Mouse (Mus musculus): Measurements from ENCODE around the gene Stac2. TPM values are rescaled to one million over a fixed set of nuclear protein-coding genes. Genes with fewer than 3 reads are reported as not detected.

The Stac2 gene
- total RNA-seq, 2 experiments from 2014 or later = 86.3 to 109 TPM

GRCm38 (mm10) chr11:98022555-98023371, 30.5 kb downstream of the Stac2 start, which contains the start of gene Cacnb1:
Gene Cacnb1 (minus strand): TSS chr11:98023034.
- peak in 1 of 2 experiments; percentile 63 for DNase-seq (ENCODE audit: low spot score in 2 of 2)

DNA sequence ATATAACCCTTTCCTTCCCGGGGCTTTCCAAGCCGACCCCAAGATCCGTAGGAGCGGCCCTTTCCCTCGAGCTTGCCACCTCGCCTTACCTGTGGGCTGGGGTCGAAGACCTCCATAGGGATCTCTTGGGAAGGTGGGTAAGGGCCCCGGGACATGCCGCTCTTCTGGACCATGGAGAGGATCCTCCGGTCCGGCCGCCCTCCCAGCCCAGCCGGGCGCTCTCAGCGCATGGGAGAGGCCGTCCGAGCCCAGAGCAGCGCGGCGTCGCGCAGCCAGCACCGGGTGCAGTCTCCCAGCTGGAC, 31.1 kb downstream of the Stac2 start:
- DNase-seq (ENCODE audit: low spot score in 2 of 2) = no peak

GRCm38 (mm10) chr11:98021565-98022252, 31.6 kb downstream of the Stac2 start:
- peak in 1 of 2 experiments; percentile 67 for DNase-seq (ENCODE audit: low spot score in 2 of 2)

DNA sequence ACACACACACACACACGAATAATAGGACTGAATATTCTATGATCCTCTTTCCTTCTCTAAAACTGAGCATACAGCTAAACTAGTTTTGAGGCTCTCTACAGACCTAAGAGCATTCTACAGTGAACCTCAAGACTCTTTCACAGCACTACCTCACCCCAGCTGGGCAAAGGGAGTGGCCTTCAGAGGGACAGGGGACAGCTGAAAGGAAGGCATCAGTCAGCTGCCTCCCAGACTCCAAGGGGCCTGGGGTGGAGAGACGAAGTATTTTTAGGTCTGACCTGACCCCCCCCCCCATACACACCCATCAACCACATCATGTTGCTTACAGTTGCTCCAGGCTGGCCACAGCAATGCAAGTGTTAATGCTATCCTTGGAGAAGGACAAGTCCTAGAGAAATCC, 32.1 kb downstream of the Stac2 start:
- no peak for DNase-seq (ENCODE audit: low spot score in 2 of 2)

DNA sequence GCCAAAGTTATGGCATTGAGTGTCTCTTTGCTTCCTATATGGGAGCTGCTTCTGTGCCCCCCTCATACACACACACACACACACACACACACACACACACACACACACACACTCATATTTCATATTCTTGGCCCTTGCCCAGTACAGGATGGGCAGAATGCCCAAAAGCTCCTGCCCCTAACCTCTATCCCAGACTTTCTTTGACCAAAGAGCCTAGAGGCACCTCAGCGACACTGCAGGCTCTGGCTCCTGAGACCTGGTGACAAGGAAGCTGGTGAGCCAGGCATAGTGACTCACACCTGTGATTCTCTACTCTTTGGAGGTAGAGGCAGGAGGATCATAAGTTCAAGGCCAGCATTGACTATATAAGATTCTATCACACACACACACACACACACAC, 32.6 kb downstream of the Stac2 start:
- DNase-seq (ENCODE audit: low spot score in 2 of 2) = no peak

DNA sequence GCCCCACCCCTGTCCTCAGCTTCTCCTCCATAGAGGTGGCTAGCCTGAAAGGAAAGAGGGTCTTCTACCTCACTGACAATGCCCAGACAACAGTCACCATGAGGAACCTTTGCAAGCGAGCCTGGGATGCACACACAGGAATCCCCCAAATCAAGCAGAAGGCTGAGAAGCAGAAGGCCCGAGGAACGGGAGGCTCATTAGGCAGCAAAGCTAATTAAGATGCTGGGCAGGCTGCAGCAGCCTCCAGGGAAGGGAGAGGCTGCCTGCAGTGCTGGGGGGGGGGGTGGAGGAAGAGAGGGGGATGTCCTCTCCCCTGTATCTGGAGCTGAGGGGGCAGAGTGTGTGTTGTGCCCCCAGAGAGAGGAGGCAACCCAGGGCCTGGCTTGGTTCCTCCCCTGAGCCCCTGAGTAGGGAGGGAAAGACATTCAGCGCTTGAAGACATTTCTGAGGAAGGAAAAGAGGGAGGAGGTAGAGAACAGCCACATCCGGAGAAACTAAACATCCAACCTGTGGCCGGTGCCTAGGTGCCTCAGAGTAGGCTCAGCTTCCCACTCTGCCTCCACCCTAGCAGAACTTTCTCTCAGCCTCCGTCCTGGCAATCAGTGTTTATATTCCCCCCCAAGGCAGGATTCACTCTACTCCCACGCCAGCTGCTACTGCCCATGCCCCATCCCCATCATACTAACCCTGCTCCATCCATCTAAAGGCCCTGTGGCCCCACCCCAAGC, 33.2 kb downstream of the Stac2 start:
- no peak for DNase-seq (ENCODE audit: low spot score in 2 of 2)

DNA sequence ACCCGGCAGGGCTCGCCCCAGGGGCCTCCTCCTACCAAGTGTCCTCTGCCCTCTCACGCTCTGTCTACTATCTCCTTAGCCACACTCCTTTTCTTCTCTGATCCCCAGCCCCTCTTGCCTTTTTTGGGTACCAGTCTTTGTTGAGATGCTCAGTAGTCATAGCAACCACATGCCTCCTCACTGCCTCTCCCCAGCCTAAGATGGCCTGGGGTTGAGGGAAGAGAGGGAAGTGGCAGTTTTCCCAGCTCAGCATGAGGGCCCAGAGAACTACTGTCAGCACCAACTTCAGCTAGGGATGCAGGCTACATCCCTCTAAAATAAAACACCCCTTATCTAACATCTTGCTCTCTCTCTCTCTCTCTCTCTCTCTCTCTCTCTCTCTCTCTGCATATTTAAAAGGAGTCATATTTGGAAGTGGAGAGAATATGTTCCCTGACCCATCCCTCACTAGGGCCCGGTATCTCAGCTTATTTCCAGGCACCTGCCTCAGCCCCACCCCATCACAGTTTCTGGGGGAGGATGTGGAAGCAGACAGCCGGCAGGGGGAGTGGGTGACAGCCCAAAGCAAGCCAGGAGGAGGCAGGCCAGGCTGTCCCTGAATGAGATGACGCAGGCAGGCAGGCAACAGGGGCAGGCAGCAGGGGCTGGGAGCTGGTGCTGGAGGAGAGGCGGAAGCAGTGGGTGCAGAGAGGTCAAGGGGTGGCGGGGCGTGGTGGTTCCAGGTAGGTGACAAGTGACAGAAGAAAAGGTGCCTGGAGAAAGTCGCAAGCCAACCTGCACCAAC, 34.2 kb downstream of the Stac2 start:
- peak; percentile 75 to 87 for DNase-seq (ENCODE audit: low spot score in 2 of 2)

DNA sequence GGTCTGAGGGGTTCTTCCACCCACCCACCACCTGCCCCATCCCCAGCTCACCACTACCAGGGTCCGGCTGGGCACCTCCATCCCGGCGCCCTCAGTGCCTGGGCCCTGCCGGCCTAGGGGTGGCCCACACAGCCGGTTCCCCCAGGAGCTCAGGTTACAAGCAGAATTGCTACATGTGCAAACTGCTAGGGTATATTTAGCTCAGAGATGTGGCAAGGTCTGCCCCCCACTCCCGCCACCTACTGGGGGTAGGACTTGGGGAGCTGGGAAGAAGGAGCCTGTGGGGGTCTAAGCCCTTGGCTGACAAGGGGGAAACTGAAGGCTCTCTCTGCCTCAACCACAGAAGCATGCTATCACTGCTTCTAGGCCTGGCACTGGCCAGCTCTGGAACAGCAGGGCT, 35.0 kb downstream of the Stac2 start:
- no peak for DNase-seq (ENCODE audit: low spot score in 2 of 2)

DNA sequence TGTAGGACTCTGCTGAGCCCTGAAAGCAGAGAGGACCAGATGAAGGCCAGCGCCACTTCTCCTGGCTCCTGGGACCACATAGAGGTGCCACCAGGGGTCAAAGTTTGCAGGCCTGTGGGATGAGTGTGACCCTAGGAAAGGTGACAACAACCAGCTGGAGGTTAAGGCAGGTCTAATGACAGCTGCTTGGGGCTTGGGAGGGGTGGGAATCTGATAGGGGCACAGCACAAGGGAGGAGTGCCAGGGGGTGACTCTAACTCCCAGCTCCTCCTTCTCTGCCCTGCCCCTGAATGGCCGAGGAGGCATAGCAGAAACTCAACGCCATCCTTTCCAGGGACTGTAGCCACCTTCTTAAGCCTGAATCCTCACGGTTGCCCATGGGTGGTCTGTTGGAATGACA, 36.4 kb downstream of the Stac2 start:
- DNase-seq (ENCODE audit: low spot score in 2 of 2) = no peak

GRCm38 (mm10) chr11:98016177-98016576, 37.1 kb downstream of the Stac2 start:
- no peak for DNase-seq (ENCODE audit: low spot score in 2 of 2)

GRCm38 (mm10) chr11:98012831-98013230, 40.4 kb downstream of the Stac2 start:
- no peak for DNase-seq (ENCODE audit: low spot score in 2 of 2)

DNA sequence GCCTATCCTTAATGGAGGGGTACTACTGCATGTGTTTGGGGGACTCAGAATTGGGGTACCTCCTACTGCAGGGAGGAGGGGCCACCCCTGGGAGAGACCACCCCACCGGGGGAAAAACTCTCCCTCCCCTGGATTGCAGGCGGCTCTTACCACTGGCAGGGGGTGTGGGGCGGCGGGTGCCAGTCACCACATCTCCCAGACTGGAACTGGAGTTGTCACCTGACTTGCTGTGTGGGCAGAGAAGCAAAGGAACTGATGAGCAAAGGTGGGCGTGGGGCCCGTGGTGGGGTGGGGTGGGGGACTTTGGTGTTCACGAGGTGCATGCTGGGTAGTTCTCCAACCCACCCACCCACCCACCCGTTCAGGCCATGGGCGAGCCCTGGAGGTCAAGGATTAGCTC, 41.5 kb downstream of the Stac2 start:
- DNase-seq (ENCODE audit: low spot score in 2 of 2) = peak in 1 of 2 experiments; percentile 67

GRCm38 (mm10) chr11:98008087-98008486, 45.2 kb downstream of the Stac2 start:
- DNase-seq (ENCODE audit: low spot score in 2 of 2) = no peak

- no peak for DNase-seq (ENCODE audit: low spot score in 2 of 2)
Observed at GRCm38 (mm10) chr11:98005686-98006085, 47.6 kb downstream of the Stac2 start.

DNA sequence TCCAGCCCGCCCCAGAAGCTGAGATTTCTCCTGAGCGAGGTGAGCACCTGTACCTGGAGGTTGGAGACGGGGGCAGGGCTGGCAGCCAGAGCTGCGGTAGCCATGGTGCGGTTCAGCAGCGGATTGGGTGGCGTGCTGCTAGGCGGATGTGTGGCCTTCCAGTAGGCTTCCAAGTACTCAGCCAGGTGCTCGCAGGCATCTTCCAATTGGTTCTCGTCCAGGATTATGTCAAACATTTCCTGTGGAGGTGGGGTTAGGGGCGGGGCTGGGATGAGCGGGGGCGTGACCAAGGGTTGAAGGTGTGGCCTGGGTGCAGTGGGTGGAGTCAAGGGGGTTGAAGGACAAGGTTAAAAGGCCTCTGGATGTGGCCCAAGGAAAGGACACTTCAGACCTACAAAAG, 48.2 kb downstream of the Stac2 start:
- DNase-seq (ENCODE audit: low spot score in 2 of 2) = no peak

- peak; percentile 67 to 70 for DNase-seq (ENCODE audit: low spot score in 2 of 2)
Observed at GRCm38 (mm10) chr11:98004161-98004560, 49.1 kb downstream of the Stac2 start.

DNA sequence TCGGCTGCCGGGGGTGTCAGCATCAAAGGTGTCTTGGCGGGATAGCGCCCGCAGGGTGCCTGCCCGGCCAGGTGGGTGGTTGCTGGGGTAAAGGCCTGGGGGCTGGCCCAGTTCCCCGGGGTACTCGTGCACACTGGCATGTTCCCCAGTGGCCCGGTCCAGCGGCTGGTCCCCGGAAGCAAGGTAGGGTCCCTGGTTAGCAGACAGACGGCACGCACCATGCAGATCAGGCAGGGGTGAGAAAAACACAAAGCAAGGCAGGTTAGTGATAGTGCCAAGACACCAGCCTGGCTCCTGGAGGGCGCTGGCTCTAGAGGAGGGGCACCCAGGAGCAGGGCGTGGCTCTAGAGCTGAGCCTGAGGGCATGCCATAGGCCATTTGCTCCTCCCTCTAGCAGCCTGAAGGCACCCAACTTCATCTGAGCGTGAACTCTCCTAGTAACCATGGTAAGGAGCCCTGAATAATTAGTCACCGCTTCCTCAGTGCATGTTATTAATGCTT, 50.0 kb downstream of the Stac2 start:
- no peak for DNase-seq (ENCODE audit: low spot score in 2 of 2)

- peak; percentile 75 to 82 for DNase-seq (ENCODE audit: low spot score in 2 of 2)
Observed at GRCm38 (mm10) chr11:98002627-98003026, 50.6 kb downstream of the Stac2 start.

DNA sequence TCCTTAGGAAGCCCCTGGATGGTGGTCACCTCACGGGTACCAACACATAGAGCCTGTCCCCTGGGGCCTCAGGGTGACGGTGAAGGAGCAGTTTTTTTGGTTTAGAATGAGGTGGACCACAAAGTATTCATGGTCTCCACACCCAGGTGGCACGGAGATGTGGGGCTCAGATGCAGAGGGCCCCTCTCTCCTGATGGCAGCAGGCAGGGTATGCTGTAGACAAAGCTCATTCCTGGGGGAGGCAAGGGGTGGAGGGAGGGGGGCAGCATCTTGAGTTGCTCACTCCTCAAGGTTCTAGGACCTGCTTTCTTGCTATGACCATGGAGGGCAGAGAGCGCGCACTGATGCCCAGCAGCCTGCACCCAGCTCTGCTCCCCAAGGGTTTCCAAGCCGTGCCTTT, 51.3 kb downstream of the Stac2 start:
- no peak for DNase-seq (ENCODE audit: low spot score in 2 of 2)

DNA sequence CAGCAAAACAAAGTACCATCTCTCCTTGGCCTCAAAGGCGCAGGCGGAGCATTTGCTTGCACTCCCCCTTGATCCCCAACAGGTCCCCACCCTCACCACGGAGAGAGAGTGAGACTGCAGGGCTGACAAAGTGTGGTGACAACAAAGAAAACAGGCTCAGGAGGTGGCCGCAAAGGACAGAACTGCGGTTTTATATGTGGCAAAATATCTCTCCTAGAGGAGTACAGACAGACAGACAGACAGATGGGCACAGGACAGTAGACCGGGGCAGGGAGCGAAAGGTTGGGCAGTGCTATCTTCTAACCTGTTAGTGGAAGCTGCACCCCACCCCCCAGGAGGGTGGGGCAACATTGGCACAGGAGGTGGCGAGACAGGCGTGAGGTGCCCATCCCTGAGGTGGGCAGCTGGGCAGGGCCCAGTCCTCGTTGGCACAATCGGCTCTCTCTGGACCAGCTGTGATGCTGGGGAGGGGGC, 51.9 kb downstream of the Stac2 start:
- DNase-seq (ENCODE audit: low spot score in 2 of 2) = no peak
